Mouse (Mus musculus) myocyte (in vitro differentiated cells): Measurements from ENCODE around the gene Sf3b6.

ENCODE experiments used
- CEBPB ChIP-seq: IDR thresholded peaks from 2 replicates; pipeline ENCODE4 v1.6.1; 2011; ENCODE audit warnings: mild to moderate bottlenecking, moderate library complexity; ENCODE audit not compliant: poor library complexity, insufficient read depth, severe bottlenecking
- MYOG ChIP-seq, 3 experiments: IDR thresholded peaks; one replicate each; pipeline ENCODE4 v1.6.1; 2011; ENCODE audit warnings: control low read depth in 2 of 3, low read depth in 2 of 3, mild to moderate bottlenecking in 2 of 3; ENCODE audit not compliant: insufficient read length in 2 of 3, control insufficient read depth in 1 of 3, insufficient read depth in 1 of 3
- POLR2A ChIP-seq: IDR thresholded peaks from one replicate; pipeline ENCODE4 v1.6.1; 2011; ENCODE audit warnings: low read depth, mild to moderate bottlenecking, control low read depth, moderate library complexity; ENCODE audit not compliant: insufficient read length

GRCm38 (mm10) chr12:4843741-4844140 is 26.4 kb downstream of the Sf3b6 start:
- TF ChIP-seq POLR2A (no peak), CEBPB (no peak), MYOG (IDR thresholded peaks at IDR 0.05; ENCODE audit: control insufficient read depth in 1 of 3, insufficient read depth in 1 of 3, insufficient read length in 2 of 3, low read depth in 2 of 3) (no peak)
